Mouse (Mus musculus): ENCODE measurements around the gene Dusp9.

Gene Dusp9

GRCm38 (mm10) chrX:73639255-73639675 is at the start of gene Dusp9:
Dusp9 (plus strand) TSS chrX:73639419.
- DNase-seq (ENCODE audit: low spot score in 2 of 2): no peak

- DNase-seq (ENCODE audit: low spot score in 2 of 2): no peak
These were observed 46.0 kb upstream of the Dusp9 start for GRCm38 (mm10) chrX:73593212-73593611.

- no peak for DNase-seq (ENCODE audit: low spot score in 2 of 2)
These were observed 44.6 kb upstream of the Dusp9 start for GRCm38 (mm10) chrX:73594451-73595121.

- DNase-seq (ENCODE audit: low spot score in 2 of 2): no peak
These were observed 43.8 kb upstream of the Dusp9 start for GRCm38 (mm10) chrX:73595297-73595938.

GRCm38 (mm10) chrX:73601456-73601855 is 37.8 kb upstream of the Dusp9 start:
- DNase-seq (ENCODE audit: low spot score in 2 of 2): no peak

GRCm38 (mm10) chrX:73613665-73614064 is 25.6 kb upstream of the Dusp9 start:
- DNase-seq (ENCODE audit: low spot score in 2 of 2): no peak

- DNase-seq (ENCODE audit: low spot score in 2 of 2): no peak
These were observed 23.3 kb upstream of the Dusp9 start for GRCm38 (mm10) chrX:73615876-73616275.

- no peak for DNase-seq (ENCODE audit: low spot score in 2 of 2)
These were observed 19.8 kb upstream of the Dusp9 start for GRCm38 (mm10) chrX:73619401-73619800.

- no peak for DNase-seq (ENCODE audit: low spot score in 2 of 2)
These were observed 19.3 kb upstream of the Dusp9 start for GRCm38 (mm10) chrX:73619890-73620289.

GRCm38 (mm10) chrX:73626981-73627380 is 12.2 kb upstream of the Dusp9 start:
- no peak for DNase-seq (ENCODE audit: low spot score in 2 of 2)

GRCm38 (mm10) chrX:73635425-73635824 is 3.8 kb upstream of the Dusp9 start:
- no peak for DNase-seq (ENCODE audit: low spot score in 2 of 2)

- no peak for DNase-seq (ENCODE audit: low spot score in 2 of 2)
These were observed 1.8 kb upstream of the Dusp9 start for GRCm38 (mm10) chrX:73637415-73637814.

- DNase-seq (ENCODE audit: low spot score in 2 of 2): no peak
These were observed 766 bp downstream of the Dusp9 start for GRCm38 (mm10) chrX:73639901-73640469.

- DNase-seq (ENCODE audit: low spot score in 2 of 2): no peak
These were observed 5.9 kb downstream of the Dusp9 start for GRCm38 (mm10) chrX:73645121-73645520.

- no peak for DNase-seq (ENCODE audit: low spot score in 2 of 2)
These were observed 11.7 kb downstream of the Dusp9 start for GRCm38 (mm10) chrX:73650869-73651268.

GRCm38 (mm10) chrX:73653392-73653791 is 14.2 kb downstream of the Dusp9 start:
- no peak for DNase-seq (ENCODE audit: low spot score in 2 of 2)

- DNase-seq (ENCODE audit: low spot score in 2 of 2): peak in 1 of 2 experiments; percentile 73
These were observed 15.0 kb downstream of the Dusp9 start for GRCm38 (mm10) chrX:73654177-73654576.

- DNase-seq (ENCODE audit: low spot score in 2 of 2): no peak
These were observed 16.3 kb downstream of the Dusp9 start for GRCm38 (mm10) chrX:73655529-73655928.

- DNase-seq (ENCODE audit: low spot score in 2 of 2): no peak
These were observed 19.2 kb downstream of the Dusp9 start for GRCm38 (mm10) chrX:73658391-73658790.

GRCm38 (mm10) chrX:73658936-73659574 is 19.8 kb downstream of the Dusp9 start:
- peak; percentile 37 to 42 for DNase-seq (ENCODE audit: low spot score in 2 of 2)

GRCm38 (mm10) chrX:73659575-73660283 is 20.5 kb downstream of the Dusp9 start, which contains the start of gene Pnck:
Pnck (minus strand) TSS chrX:73660117.
- no peak for DNase-seq (ENCODE audit: low spot score in 2 of 2)

GRCm38 (mm10) chrX:73660284-73660665 is 21.1 kb downstream of the Dusp9 start:
- no peak for DNase-seq (ENCODE audit: low spot score in 2 of 2)

All from frontal cortex, postnatal 36 days (tissue).